Mouse (Mus musculus): ENCODE results near the gene Ppp1r11. TPM values are rescaled to one million over a fixed set of nuclear protein-coding genes. Genes with fewer than 3 reads are reported as not detected.

Ppp1r11 gene
- polyA plus RNA-seq, 1 experiment from 2014 or later, result 111 TPM

GRCm38 (mm10) chr17:36988475-36988874 is 36.9 kb upstream of the Ppp1r11 start:
- Histone ChIP-seq H3K4me2 (replicated peaks) (peak overlapping the region; percentile 36), H3K9me3 (no peaks in the 10 kb centered on the region), H3K27me3 (peaks cover 29% of the 10 kb centered on the region), H3K4me1 (peaks cover 4% of the 10 kb centered on the region; the same call in 1 of the 2 replicates), H3K4me3 (peak overlapping the region; percentile 21), H3K9ac (no peak overlapping the region), H3K27ac (no peak overlapping the region), H3K36me3 (no peaks in the 10 kb centered on the region)
- ATAC-seq (ENCODE audit: insufficient number of reproducible peaks, insufficient read depth, low FRiP score, low TSS enrichment), result no peak
- 4% methylated on average over 24 of the region's 24 CpGs for WGBS

- no peak overlapping the region for H3K27ac ChIP-seq
- no peak overlapping the region for H3K4me2 ChIP-seq (replicated peaks)
- no peaks in the 10 kb centered on the region for H3K36me3 ChIP-seq
- ATAC-seq (ENCODE audit: insufficient number of reproducible peaks, insufficient read depth, low FRiP score, low TSS enrichment), result no peak
- WGBS, result 28% methylated on average over 5 of the region's 5 CpGs
- no peaks in the 10 kb centered on the region for H3K9me3 ChIP-seq
- peaks cover 8% of the 10 kb centered on the region; the same call in 1 of the 2 replicates for H3K4me1 ChIP-seq
- no peak overlapping the region for H3K4me3 ChIP-seq
- H3K9ac ChIP-seq, result no peak overlapping the region
- H3K27me3 ChIP-seq, result peaks cover 24% of the 10 kb centered on the region
Observed at GRCm38 (mm10) chr17:36982253-36983155, 31.0 kb upstream of the Ppp1r11 start.

- H3K4me2 ChIP-seq (replicated peaks), result peak overlapping the region; percentile 32; the same call in 1 of the 2 replicates
- no peak overlapping the region for H3K9ac ChIP-seq
- WGBS, result 6% methylated on average over 4 of the region's 4 CpGs
- H3K36me3 ChIP-seq, result no peaks in the 10 kb centered on the region
- H3K9me3 ChIP-seq, result no peaks in the 10 kb centered on the region
- peaks cover 8% of the 10 kb centered on the region; the same call in 1 of the 2 replicates for H3K4me1 ChIP-seq
- H3K4me3 ChIP-seq, result 0 out of 2 replicates have a peak overlapping the region, but pooled peaks have one; percentile 15
- no peak for ATAC-seq (ENCODE audit: insufficient number of reproducible peaks, insufficient read depth, low FRiP score, low TSS enrichment)
- peaks cover 19% of the 10 kb centered on the region; the same call in 1 of the 2 replicates for H3K27me3 ChIP-seq
- H3K27ac ChIP-seq, result no peak overlapping the region
Observed at GRCm38 (mm10) chr17:36981845-36982244, 30.3 kb upstream of the Ppp1r11 start.

GRCm38 (mm10) chr17:36981221-36981813 is 29.8 kb upstream of the Ppp1r11 start, which contains the start of gene 2410137M14Rik:
TSS of gene 2410137M14Rik (minus strand) at chr17:36981237.
- Histone ChIP-seq H3K36me3 (no peaks in the 10 kb centered on the region), H3K4me1 (peaks cover 8% of the 10 kb centered on the region; the same call in 1 of the 2 replicates), H3K27ac (no peak within 1 kb of the TSS), H3K9ac (no peak within 1 kb of the TSS), H3K4me2 (replicated peaks) (peak within 1 kb of the TSS; percentile 32), H3K9me3 (no peaks in the 10 kb centered on the region), H3K27me3 (peaks cover 15% of the 10 kb centered on the region; the same call in 1 of the 2 replicates), H3K4me3 (0 out of 2 replicates have a peak within 1 kb of the TSS, but pooled peaks have one; percentile 15)
- WGBS, result 13% methylated on average over 18 of the region's 18 CpGs
- no peak; the same call in 1 of the 2 replicates for ATAC-seq (ENCODE audit: insufficient number of reproducible peaks, insufficient read depth, low FRiP score, low TSS enrichment)

- Histone ChIP-seq H3K27ac (no peak overlapping the region), H3K4me1 (no peaks in the 10 kb centered on the region), H3K9ac (no peak overlapping the region), H3K36me3 (no peaks in the 10 kb centered on the region), H3K27me3 (no peaks in the 10 kb centered on the region), H3K9me3 (no peaks in the 10 kb centered on the region), H3K4me3 (no peak overlapping the region), H3K4me2 (replicated peaks) (no peak overlapping the region)
- WGBS, result 62% methylated on average over 8 of the region's 8 CpGs
- no peak for ATAC-seq (ENCODE audit: insufficient number of reproducible peaks, insufficient read depth, low FRiP score, low TSS enrichment)
Observed at GRCm38 (mm10) chr17:36973271-36973787, 21.8 kb upstream of the Ppp1r11 start.

- Histone ChIP-seq H3K9ac (no peak overlapping the region), H3K4me2 (replicated peaks) (no peak overlapping the region), H3K4me3 (no peak overlapping the region), H3K9me3 (no peaks in the 10 kb centered on the region), H3K36me3 (no peaks in the 10 kb centered on the region), H3K27ac (no peak overlapping the region), H3K27me3 (no peaks in the 10 kb centered on the region), H3K4me1 (no peaks in the 10 kb centered on the region)
- 80% methylated on average over 3 of the region's 3 CpGs for WGBS
- no peak for ATAC-seq (ENCODE audit: insufficient number of reproducible peaks, insufficient read depth, low FRiP score, low TSS enrichment)
Observed at GRCm38 (mm10) chr17:36972791-36973190, 21.2 kb upstream of the Ppp1r11 start.

GRCm38 (mm10) chr17:36971172-36971850 is 19.8 kb upstream of the Ppp1r11 start:
- Histone ChIP-seq H3K27me3 (no peaks in the 10 kb centered on the region), H3K4me3 (no peak overlapping the region), H3K27ac (no peak overlapping the region), H3K4me1 (no peaks in the 10 kb centered on the region), H3K36me3 (no peaks in the 10 kb centered on the region), H3K9ac (no peak overlapping the region), H3K9me3 (no peaks in the 10 kb centered on the region), H3K4me2 (replicated peaks) (no peak overlapping the region)
- 88% methylated on average over 6 of the region's 6 CpGs for WGBS
- ATAC-seq (ENCODE audit: insufficient number of reproducible peaks, insufficient read depth, low FRiP score, low TSS enrichment), result no peak

- no peak for ATAC-seq (ENCODE audit: insufficient number of reproducible peaks, insufficient read depth, low FRiP score, low TSS enrichment)
- no peaks in the 10 kb centered on the region for H3K9me3 ChIP-seq
- H3K27ac ChIP-seq, result no peak overlapping the region
- H3K4me3 ChIP-seq, result no peak overlapping the region
- no peak overlapping the region for H3K4me2 ChIP-seq (replicated peaks)
- H3K4me1 ChIP-seq, result no peaks in the 10 kb centered on the region
- H3K27me3 ChIP-seq, result no peaks in the 10 kb centered on the region
- no peak overlapping the region for H3K9ac ChIP-seq
- no peaks in the 10 kb centered on the region for H3K36me3 ChIP-seq
- WGBS, result 84% methylated on average over 14 of the region's 14 CpGs
Observed at GRCm38 (mm10) chr17:36970316-36970890, 18.9 kb upstream of the Ppp1r11 start.

- 66% methylated on average over 1 of the region's 1 CpGs for WGBS
- H3K27ac ChIP-seq, result no peak overlapping the region
- H3K4me1 ChIP-seq, result no peaks in the 10 kb centered on the region
- no peaks in the 10 kb centered on the region for H3K27me3 ChIP-seq
- ATAC-seq (ENCODE audit: insufficient number of reproducible peaks, insufficient read depth, low FRiP score, low TSS enrichment), result no peak
- H3K36me3 ChIP-seq, result no peaks in the 10 kb centered on the region
- H3K9ac ChIP-seq, result no peak overlapping the region
- no peak overlapping the region for H3K4me3 ChIP-seq
- no peak overlapping the region for H3K4me2 ChIP-seq (replicated peaks)
- H3K9me3 ChIP-seq, result no peaks in the 10 kb centered on the region
Observed at GRCm38 (mm10) chr17:36966875-36967274, 15.3 kb upstream of the Ppp1r11 start.

GRCm38 (mm10) chr17:36961125-36961524 is 9.6 kb upstream of the Ppp1r11 start:
- Histone ChIP-seq H3K27ac (no peak overlapping the region), H3K4me3 (no peak overlapping the region), H3K36me3 (peaks cover 8% of the 10 kb centered on the region; the same call in 1 of the 2 replicates), H3K9me3 (no peaks in the 10 kb centered on the region), H3K27me3 (no peaks in the 10 kb centered on the region), H3K4me2 (replicated peaks) (no peak overlapping the region), H3K9ac (no peak overlapping the region), H3K4me1 (peaks cover 4% of the 10 kb centered on the region; the same call in 1 of the 2 replicates)
- WGBS, result 73% methylated on average over 1 of the region's 1 CpGs
- no peak for ATAC-seq (ENCODE audit: insufficient number of reproducible peaks, insufficient read depth, low FRiP score, low TSS enrichment)

- H3K4me1 ChIP-seq, result peaks cover 4% of the 10 kb centered on the region; the same call in 1 of the 2 replicates
- H3K27me3 ChIP-seq, result no peaks in the 10 kb centered on the region
- no peaks in the 10 kb centered on the region for H3K9me3 ChIP-seq
- H3K27ac ChIP-seq, result peak overlapping the region; percentile 37; the same call in 1 of the 2 replicates
- H3K4me3 ChIP-seq, result peak overlapping the region; percentile 72
- WGBS, result 12% methylated on average over 12 of the region's 12 CpGs
- H3K36me3 ChIP-seq, result peaks cover 13% of the 10 kb centered on the region; the same call in 1 of the 2 replicates
- H3K4me2 ChIP-seq (replicated peaks), result peak overlapping the region; percentile 73
- peak overlapping the region; percentile 73 for H3K9ac ChIP-seq
- ATAC-seq (ENCODE audit: insufficient number of reproducible peaks, insufficient read depth, low FRiP score, low TSS enrichment), result no peak
Observed at GRCm38 (mm10) chr17:36958884-36959283, 7.3 kb upstream of the Ppp1r11 start.

Data from embryonic facial prominence, embryonic 12.5 days (tissue).